Mouse (Mus musculus) embryonic facial prominence, embryonic 11.5 days (tissue): ENCODE data around the gene Dhrs7. TPM values are rescaled to one million over a fixed set of nuclear protein-coding genes. Genes with fewer than 3 reads are reported as not detected.

Experiments
- polyA plus RNA-seq: library from polyadenylated mRNA; unstranded; fragments of >200 nt; fragmentation: Nextera tagmentation; extraction: Ambion mirVana; gene quantifications from 2 replicates; pipeline ENCODE4 v1.2.1, GENCODE M21; 2014

The Dhrs7 gene
- polyA plus RNA-seq, 1 experiment from 2014 or later = 10.2 TPM

Other genes starting within 250 kb of the Dhrs7 start
- gene Lrrc9, start 223.0 kb downstream of the Dhrs7 start, polyA plus RNA-seq = 1.5 and 2.1 TPM in 2 replicates
- 15.1 and 16.0 TPM in 2 replicates for gene Pcnx4, start 128.5 kb downstream of the Dhrs7 start, polyA plus RNA-seq
- gene Gm4756, start 15.2 kb downstream of the Dhrs7 start, polyA plus RNA-seq = not detected in 2 replicates
- gene Ppm1a, start 92.5 kb upstream of the Dhrs7 start, polyA plus RNA-seq = 68.3 and 74.6 TPM in 2 replicates